Mouse (Mus musculus) embryonic facial prominence, embryonic 15.5 days (tissue): ENCODE measurements around the gene Clec4n. TPM values are rescaled to one million over a fixed set of nuclear protein-coding genes. Genes with fewer than 3 reads are reported as not detected.

Experiments used
- ATAC-seq: fragments of 200-750 bp; cut with Nextera tagmentation; 2 replicates; pipeline ENCODE4 v1.8.0; 2017; ENCODE audit warnings: low read depth, moderate TSS enrichment; ENCODE audit not compliant: insufficient number of reproducible peaks, low FRiP score, low TSS enrichment
- H3K27ac ChIP-seq: fragments of 300-500 bp; sonication (generic); replicated peaks from 2 replicates; pipeline ENCODE4 v1.5.1; 2015; ENCODE audit warnings: mild to moderate bottlenecking, inconsistent platforms
- H3K27me3 ChIP-seq: fragments of 300-500 bp; sonication (generic); 2 replicates; pipeline ENCODE4 v1.6.1; 2015; ENCODE audit warnings: inconsistent platforms
- H3K36me3 ChIP-seq: fragments of 300-500 bp; sonication (generic); 2 replicates; pipeline ENCODE4 v1.6.1; 2015; ENCODE audit warnings: mild to moderate bottlenecking, inconsistent platforms
- H3K4me1 ChIP-seq: fragments of 300-500 bp; sonication (generic); 2 replicates; pipeline ENCODE4 v1.6.1; 2015; ENCODE audit warnings: inconsistent platforms
- H3K4me2 ChIP-seq: fragments of 300-500 bp; sonication (generic); replicated peaks from 2 replicates; pipeline ENCODE4 v1.6.1; 2015; ENCODE audit warnings: mild to moderate bottlenecking, inconsistent platforms
- H3K4me3 ChIP-seq: fragments of 300-500 bp; sonication (generic); replicated peaks from 2 replicates; pipeline ENCODE4 v1.5.1; 2015; ENCODE audit warnings: mild to moderate bottlenecking, inconsistent platforms
- H3K9ac ChIP-seq: fragments of 300-500 bp; sonication (generic); 2 replicates; pipeline ENCODE4 v1.6.1; 2015; ENCODE audit warnings: inconsistent platforms
- H3K9me3 ChIP-seq: fragments of 300-500 bp; sonication (generic); replicated peaks from 2 replicates; pipeline ENCODE4 v1.6.1; 2016; ENCODE audit warnings: inconsistent platforms
- WGBS: fragments of 180-500 bp; shearing (Covaris S2); methylation state at CpG from one replicate; pipeline ENCODE4 v1.1.7; 2015; 5-methylcytosine and 5-hydroxymethylcytosine counted together
- polyA plus RNA-seq: library from polyadenylated mRNA; unstranded; fragments of >200 nt; fragmentation: Nextera tagmentation; extraction: Ambion mirVana; gene quantifications from 2 replicates; pipeline ENCODE4 v1.2.1, GENCODE M21; 2015

Gene Clec4n
- polyA plus RNA-seq, 1 experiment from 2014 or later = 5.0 TPM

DNA sequence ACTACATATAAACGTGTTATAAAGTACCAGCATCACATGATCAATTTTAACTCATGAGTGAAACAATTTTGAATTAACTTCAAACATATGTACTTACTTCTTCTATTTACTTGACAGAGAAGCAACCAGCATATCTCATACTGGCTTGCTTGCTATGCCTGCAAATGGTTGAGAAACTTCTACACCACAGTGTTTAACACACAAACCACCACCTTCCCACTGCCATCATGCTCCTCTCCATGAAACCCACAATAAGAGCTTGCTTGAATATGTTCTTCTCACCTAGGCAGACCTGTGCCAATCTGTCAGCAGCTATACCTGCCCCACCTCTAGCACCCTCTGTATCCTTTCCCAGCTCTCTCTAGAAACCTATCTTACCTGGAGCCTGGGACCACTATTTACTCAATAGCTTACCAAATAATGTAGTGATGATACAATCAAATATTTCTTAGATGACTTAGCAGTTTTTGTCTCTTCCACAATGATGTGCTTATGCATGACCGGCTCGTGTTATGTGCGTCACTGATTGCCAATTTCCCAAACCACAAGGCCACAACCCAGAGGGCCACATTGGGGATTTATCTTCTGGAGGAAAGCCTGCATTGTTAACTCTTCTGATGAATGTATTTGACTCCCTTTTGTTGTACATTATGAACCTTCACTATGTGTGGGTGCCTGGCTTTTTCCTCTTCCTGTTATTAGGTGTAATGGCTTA, 30.4 kb downstream of the Clec4n start:
- no peaks in the 10 kb centered on the region for H3K36me3 ChIP-seq
- H3K9me3 ChIP-seq = no peaks in the 10 kb centered on the region
- WGBS = 68% methylated on average over 4 of the region's 4 CpGs
- ATAC-seq = no peak
- no peak overlapping the region for H3K27ac ChIP-seq
- no peak overlapping the region for H3K9ac ChIP-seq
- no peak overlapping the region for H3K4me3 ChIP-seq
- no peaks in the 10 kb centered on the region for H3K27me3 ChIP-seq
- no peak overlapping the region for H3K4me2 ChIP-seq
- H3K4me1 ChIP-seq = no peaks in the 10 kb centered on the region

DNA sequence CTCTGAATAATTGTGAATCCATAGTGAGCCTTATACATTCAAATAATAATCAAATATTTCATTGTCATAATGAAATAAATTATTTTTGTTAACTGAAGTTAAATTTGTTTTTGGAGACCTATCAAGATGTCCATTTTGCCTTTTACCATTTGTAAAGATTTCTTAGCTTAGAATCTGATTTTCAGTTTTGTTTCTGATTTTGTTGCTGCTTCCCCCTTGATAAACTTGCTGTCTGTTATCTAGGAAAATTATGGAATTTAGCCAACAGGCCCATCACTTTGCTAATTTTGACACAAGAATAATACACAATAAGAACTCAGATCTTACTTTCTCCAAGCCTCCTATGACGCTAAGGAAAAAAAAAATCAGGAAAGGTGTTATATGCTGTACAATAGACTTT, 31.2 kb downstream of the Clec4n start:
- no peaks in the 10 kb centered on the region for H3K36me3 ChIP-seq
- H3K9ac ChIP-seq = no peak overlapping the region
- H3K4me2 ChIP-seq = no peak overlapping the region
- no peak overlapping the region for H3K4me3 ChIP-seq
- H3K4me1 ChIP-seq = no peaks in the 10 kb centered on the region
- no peaks in the 10 kb centered on the region for H3K27me3 ChIP-seq
- WGBS = 88% methylated on average over 1 of the region's 1 CpGs
- no peak for ATAC-seq
- H3K27ac ChIP-seq = no peak overlapping the region
- no peaks in the 10 kb centered on the region for H3K9me3 ChIP-seq

DNA sequence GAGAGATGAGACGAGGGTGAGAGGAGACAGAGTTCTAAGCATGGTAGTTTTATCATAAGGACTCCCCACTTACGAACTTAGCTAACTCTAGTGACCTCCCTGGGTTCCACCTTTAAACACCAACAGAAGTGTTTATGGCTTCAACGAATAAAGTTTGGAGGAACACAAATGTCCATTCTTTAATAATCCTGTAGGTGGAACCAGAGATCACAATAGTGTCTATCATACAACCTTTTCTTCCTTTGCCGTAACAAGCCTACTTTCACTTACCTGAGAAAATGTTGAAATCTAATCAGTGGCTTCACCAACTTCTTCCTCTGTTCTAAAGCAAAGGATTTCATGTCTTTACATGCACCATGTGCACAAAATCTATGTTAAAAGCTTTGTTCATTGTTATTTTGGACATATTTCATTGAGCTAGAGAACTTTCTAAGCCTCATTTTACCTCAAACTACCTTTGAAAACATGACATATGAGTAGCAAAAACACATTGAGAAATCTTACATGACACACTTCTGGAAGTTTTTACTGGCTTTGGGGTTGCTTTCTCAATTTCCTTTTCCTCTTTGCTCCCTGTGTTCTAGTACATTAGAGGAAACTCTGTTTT, 32.0 kb downstream of the Clec4n start, which contains the start of gene Clec4d:
TSS of gene Clec4d (plus strand) at position 557 of the 607 bp plus-strand sequence.
- 70% methylated on average over 4 of the region's 4 CpGs for WGBS
- H3K4me1 ChIP-seq = no peaks in the 10 kb centered on the region
- no peaks in the 10 kb centered on the region for H3K27me3 ChIP-seq
- H3K4me3 ChIP-seq = no peak within 1 kb of the TSS
- H3K36me3 ChIP-seq = no peaks in the 10 kb centered on the region
- H3K4me2 ChIP-seq = no peak within 1 kb of the TSS
- no peaks in the 10 kb centered on the region for H3K9me3 ChIP-seq
- no peak within 1 kb of the TSS for H3K27ac ChIP-seq
- H3K9ac ChIP-seq = no peak within 1 kb of the TSS
- no peak for ATAC-seq

GRCm38 (mm10) chr6:123264194-123264593, 34.6 kb downstream of the Clec4n start:
- WGBS = 85% methylated on average over 3 of the region's 3 CpGs
- Histone ChIP-seq H3K27me3 (no peaks in the 10 kb centered on the region), H3K9ac (no peak overlapping the region), H3K4me1 (no peaks in the 10 kb centered on the region), H3K27ac (no peak overlapping the region), H3K9me3 (no peaks in the 10 kb centered on the region), H3K4me3 (no peak overlapping the region), H3K4me2 (no peak overlapping the region), H3K36me3 (no peaks in the 10 kb centered on the region)
- no peak for ATAC-seq

GRCm38 (mm10) chr6:123265809-123266208, 36.2 kb downstream of the Clec4n start:
- Histone ChIP-seq H3K9me3 (no peaks in the 10 kb centered on the region), H3K4me3 (no peak overlapping the region), H3K9ac (no peak overlapping the region), H3K27ac (no peak overlapping the region), H3K4me1 (no peaks in the 10 kb centered on the region), H3K36me3 (no peaks in the 10 kb centered on the region), H3K4me2 (no peak overlapping the region), H3K27me3 (no peaks in the 10 kb centered on the region)
- ATAC-seq = no peak
- 87% methylated on average over 4 of the region's 4 CpGs for WGBS

GRCm38 (mm10) chr6:123266945-123267344, 37.3 kb downstream of the Clec4n start:
- ATAC-seq = no peak
- Histone ChIP-seq H3K9ac (no peak overlapping the region), H3K4me2 (no peak overlapping the region), H3K4me3 (no peak overlapping the region), H3K9me3 (no peaks in the 10 kb centered on the region), H3K27me3 (no peaks in the 10 kb centered on the region), H3K4me1 (no peaks in the 10 kb centered on the region), H3K36me3 (no peaks in the 10 kb centered on the region), H3K27ac (no peak overlapping the region)
- 76% methylated on average over 5 of the region's 5 CpGs for WGBS

DNA sequence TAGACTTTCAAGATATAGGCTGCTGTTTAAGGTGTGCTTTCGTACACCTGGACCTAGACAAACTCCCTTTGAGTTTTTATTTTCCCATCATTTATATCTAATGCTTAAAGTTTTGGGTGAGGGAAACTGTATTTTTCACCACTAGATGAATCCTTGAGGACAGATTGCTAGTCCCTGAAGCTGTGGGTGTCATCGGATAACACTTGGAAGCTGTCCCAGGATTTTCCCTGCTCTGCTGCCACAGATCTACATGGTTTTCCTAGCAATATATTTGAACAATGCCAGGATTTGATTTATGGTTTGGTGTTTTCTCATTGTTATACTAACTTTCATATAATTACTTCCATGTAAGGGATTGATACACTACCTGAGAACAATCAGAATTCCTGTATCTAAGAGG, 49.8 kb downstream of the Clec4n start:
- Histone ChIP-seq H3K4me2 (no peak overlapping the region), H3K4me3 (no peak overlapping the region), H3K4me1 (no peaks in the 10 kb centered on the region), H3K9ac (no peak overlapping the region), H3K36me3 (no peaks in the 10 kb centered on the region), H3K9me3 (no peaks in the 10 kb centered on the region), H3K27ac (no peak overlapping the region), H3K27me3 (no peaks in the 10 kb centered on the region)
- ATAC-seq = no peak
- WGBS = 90% methylated on average over 2 of the region's 2 CpGs

DNA sequence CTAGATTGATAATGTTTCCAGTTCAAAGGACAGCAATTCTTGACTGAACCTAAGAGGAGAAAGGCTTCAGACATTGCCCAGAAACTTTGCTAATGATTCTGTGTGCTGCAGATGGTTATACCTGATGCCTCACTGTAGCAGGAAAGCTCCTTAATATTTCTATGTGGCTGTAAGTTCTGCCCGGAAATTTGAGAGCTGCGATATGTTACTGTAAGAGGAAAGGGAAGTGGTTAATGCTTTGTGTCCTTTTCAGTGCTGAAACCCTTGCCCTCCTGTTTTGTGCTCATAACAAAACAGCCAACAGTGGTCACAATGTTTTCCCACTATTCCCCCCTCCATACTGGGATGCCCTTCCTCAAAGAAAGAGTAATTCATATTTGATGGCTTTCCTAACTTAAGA, 56.7 kb downstream of the Clec4n start:
- Histone ChIP-seq H3K27ac (no peak overlapping the region), H3K9me3 (no peaks in the 10 kb centered on the region), H3K36me3 (no peaks in the 10 kb centered on the region), H3K4me2 (no peak overlapping the region), H3K4me1 (no peaks in the 10 kb centered on the region), H3K4me3 (no peak overlapping the region), H3K9ac (no peak overlapping the region), H3K27me3 (no peaks in the 10 kb centered on the region)
- no peak for ATAC-seq
- 80% methylated on average over 2 of the region's 2 CpGs for WGBS

- Histone ChIP-seq H3K4me3 (no peak overlapping the region), H3K9ac (no peak overlapping the region), H3K4me2 (no peak overlapping the region), H3K27ac (no peak overlapping the region), H3K36me3 (no peaks in the 10 kb centered on the region), H3K27me3 (no peaks in the 10 kb centered on the region), H3K9me3 (no peaks in the 10 kb centered on the region), H3K4me1 (no peaks in the 10 kb centered on the region)
- no peak for ATAC-seq
- WGBS = 78% methylated on average over 10 of the region's 10 CpGs
Observed at GRCm38 (mm10) chr6:123288931-123289330, 59.3 kb downstream of the Clec4n start.

DNA sequence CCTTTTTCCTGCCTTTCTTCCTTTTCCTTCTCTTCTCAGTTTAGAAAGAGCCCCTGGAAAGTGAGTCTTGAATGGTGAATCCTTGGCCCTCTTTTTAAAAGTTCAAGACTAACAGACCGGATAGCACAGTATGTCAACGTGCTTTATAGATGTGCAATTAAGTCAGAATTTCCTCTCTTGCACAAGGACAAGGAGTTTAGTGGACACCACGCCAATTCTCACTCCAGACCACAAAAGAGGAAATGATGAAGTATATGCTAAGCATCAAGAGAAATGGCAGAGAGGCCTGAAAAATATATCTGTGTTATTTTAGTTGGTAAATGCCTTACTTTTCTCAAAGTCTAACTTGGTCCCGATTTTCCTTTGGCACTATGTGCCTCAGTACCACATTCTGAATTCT, 60.1 kb downstream of the Clec4n start, which contains the start of gene Clec4e:
TSS of gene Clec4e (minus strand) at position 118 of the 400 bp plus-strand sequence.
- no peak for ATAC-seq
- Histone ChIP-seq H3K36me3 (no peaks in the 10 kb centered on the region), H3K27me3 (no peaks in the 10 kb centered on the region), H3K9ac (no peak within 1 kb of the TSS), H3K4me3 (no peak within 1 kb of the TSS), H3K4me1 (no peaks in the 10 kb centered on the region), H3K4me2 (no peak within 1 kb of the TSS), H3K27ac (no peak within 1 kb of the TSS), H3K9me3 (no peaks in the 10 kb centered on the region)
- WGBS = 76% methylated on average over 4 of the region's 4 CpGs

DNA sequence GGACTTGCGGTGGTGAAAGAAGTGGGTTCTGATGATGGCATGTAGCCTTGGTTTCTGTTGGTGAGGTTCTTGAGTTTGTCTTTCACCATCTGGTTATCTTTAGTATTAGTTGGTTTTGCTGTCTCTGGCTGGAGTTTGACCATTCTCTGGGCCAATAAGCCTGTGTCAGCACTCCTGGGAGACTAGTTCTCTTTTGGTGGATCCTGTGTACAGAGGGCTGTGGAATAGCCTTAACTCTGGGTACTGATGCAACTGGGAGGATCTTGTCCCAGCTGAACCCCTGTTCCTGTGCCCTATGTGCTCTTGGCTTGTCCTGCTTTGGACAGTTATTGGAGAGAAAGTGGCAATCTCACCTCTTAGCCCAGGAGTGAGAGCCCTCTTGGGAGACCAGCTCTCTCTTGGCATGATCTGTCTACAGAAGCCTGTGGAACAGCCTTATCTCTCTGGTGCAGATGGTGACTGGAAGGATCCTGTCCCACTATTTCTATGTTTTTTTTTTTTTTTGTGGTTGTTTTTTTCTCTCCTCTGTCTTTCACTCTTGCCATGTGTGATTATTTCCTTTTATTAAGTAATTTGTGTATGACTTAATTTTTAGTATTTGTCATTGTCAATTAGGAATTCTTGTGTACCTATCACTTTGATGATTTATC, 63.2 kb downstream of the Clec4n start:
- H3K4me1 ChIP-seq = no peaks in the 10 kb centered on the region
- no peak overlapping the region for H3K4me3 ChIP-seq
- WGBS = 92% methylated on average over 1 of the region's 1 CpGs
- no peaks in the 10 kb centered on the region for H3K9me3 ChIP-seq
- H3K27ac ChIP-seq = no peak overlapping the region
- no peak for ATAC-seq
- no peaks in the 10 kb centered on the region for H3K27me3 ChIP-seq
- no peak overlapping the region for H3K4me2 ChIP-seq
- no peaks in the 10 kb centered on the region for H3K36me3 ChIP-seq
- H3K9ac ChIP-seq = no peak overlapping the region
